Mouse (Mus musculus): ENCODE measurements around the gene Prkce. TPM values are rescaled to one million over a fixed set of nuclear protein-coding genes. Genes with fewer than 3 reads are reported as not detected.
A peak's percentile ranks its signal among the peaks of the same experiment; 100 is the strongest.

Prkce gene
- polyA plus RNA-seq, 1 experiment from 2014 or later, result 5.2 TPM

- peak; percentile 36; the same call in 1 of the 2 replicates for ATAC-seq
- Histone ChIP-seq H3K9ac (ENCODE audit: low read depth, low read length) (no peak overlapping the region), H3K4me3 (ENCODE audit: low read depth, low read length) (no peak overlapping the region), H3K4me1 (replicated peaks; ENCODE audit: control insufficient read depth, insufficient read depth, low read length) (no peaks in the 10 kb centered on the region), H3K9me3 (ENCODE audit: control insufficient read depth) (no peaks in the 10 kb centered on the region), H3K27ac (ENCODE audit: low read depth, low read length) (no peak overlapping the region), H3K36me3 (ENCODE audit: control insufficient read depth, insufficient read depth) (no peaks in the 10 kb centered on the region; the same call in 1 of the 2 replicates), H3K27me3 (replicated peaks; ENCODE audit: control insufficient read depth, insufficient read depth, low read length) (no peaks in the 10 kb centered on the region), H3K4me2 (replicated peaks; ENCODE audit: low read depth) (no peak overlapping the region)
- no peak for TF ChIP-seq CTCF (IDR thresholded peaks at IDR 0.05; ENCODE audit: low read depth)
- WGBS, result 72% methylated on average over 10 of the region's 10 CpGs
Measured at GRCm38 (mm10) chr17:86523843-86524242, 356.3 kb downstream of the Prkce start.

GRCm38 (mm10) chr17:86525075-86525474, 357.5 kb downstream of the Prkce start:
- Histone ChIP-seq H3K36me3 (ENCODE audit: control insufficient read depth, insufficient read depth) (no peaks in the 10 kb centered on the region; the same call in 1 of the 2 replicates), H3K9me3 (ENCODE audit: control insufficient read depth) (no peaks in the 10 kb centered on the region), H3K9ac (ENCODE audit: low read depth, low read length) (no peak overlapping the region), H3K27ac (ENCODE audit: low read depth, low read length) (no peak overlapping the region), H3K4me2 (replicated peaks; ENCODE audit: low read depth) (no peak overlapping the region), H3K4me3 (ENCODE audit: low read depth, low read length) (no peak overlapping the region), H3K4me1 (replicated peaks; ENCODE audit: control insufficient read depth, insufficient read depth, low read length) (no peaks in the 10 kb centered on the region), H3K27me3 (replicated peaks; ENCODE audit: control insufficient read depth, insufficient read depth, low read length) (no peaks in the 10 kb centered on the region)
- WGBS, result 98% methylated on average over 2 of the region's 2 CpGs
- ATAC-seq, result no peak
- TF ChIP-seq CTCF (IDR thresholded peaks at IDR 0.05; ENCODE audit: low read depth), result no peak

DNA sequence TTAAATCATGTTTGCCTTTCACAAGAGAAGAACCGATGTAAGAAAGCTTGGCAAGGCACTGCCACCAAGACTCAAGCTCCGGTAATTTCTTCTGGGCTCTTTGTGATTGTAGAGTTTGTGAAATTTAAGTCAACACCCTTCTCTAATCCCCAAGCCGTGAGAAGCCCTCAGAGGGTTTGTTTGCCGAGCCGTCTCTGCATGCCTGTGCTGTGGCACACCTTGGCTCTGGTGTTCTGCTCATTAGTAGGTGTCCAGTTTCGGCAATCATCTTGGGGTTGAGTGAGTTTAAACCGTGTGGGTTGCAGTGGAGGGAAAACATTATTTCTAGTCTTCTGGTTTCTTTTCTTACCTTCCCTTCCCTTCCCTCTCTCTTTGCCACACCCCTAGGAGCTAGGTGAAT, 358.4 kb downstream of the Prkce start:
- Histone ChIP-seq H3K4me1 (replicated peaks; ENCODE audit: control insufficient read depth, insufficient read depth, low read length) (no peaks in the 10 kb centered on the region), H3K4me2 (replicated peaks; ENCODE audit: low read depth) (no peak overlapping the region), H3K9me3 (ENCODE audit: control insufficient read depth) (no peaks in the 10 kb centered on the region), H3K36me3 (ENCODE audit: control insufficient read depth, insufficient read depth) (no peaks in the 10 kb centered on the region; the same call in 1 of the 2 replicates), H3K9ac (ENCODE audit: low read depth, low read length) (no peak overlapping the region), H3K27me3 (replicated peaks; ENCODE audit: control insufficient read depth, insufficient read depth, low read length) (no peaks in the 10 kb centered on the region), H3K27ac (ENCODE audit: low read depth, low read length) (no peak overlapping the region), H3K4me3 (ENCODE audit: low read depth, low read length) (no peak overlapping the region)
- no peak for ATAC-seq
- TF ChIP-seq CTCF (IDR thresholded peaks at IDR 0.05; ENCODE audit: low read depth), result no peak
- 65% methylated on average over 7 of the region's 7 CpGs for WGBS

DNA sequence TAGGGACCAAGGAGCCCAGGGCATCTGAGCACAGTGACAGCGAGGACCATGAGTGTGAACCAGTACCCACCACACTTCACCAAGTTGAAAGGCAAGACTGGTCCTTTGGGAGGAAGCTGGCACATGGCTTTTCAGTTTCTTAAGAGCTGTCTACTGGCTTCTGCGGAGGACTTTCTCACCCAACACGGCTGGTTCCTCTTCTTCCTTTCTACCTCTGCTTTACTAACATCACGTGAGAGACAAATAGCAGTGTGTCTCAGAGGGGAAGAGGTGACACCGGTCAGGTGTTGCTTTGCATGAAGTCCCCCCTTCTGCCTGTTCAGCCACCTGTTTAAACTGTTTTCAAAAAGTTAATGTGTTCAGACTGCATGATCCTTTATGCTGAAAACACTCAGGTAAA, 359.7 kb downstream of the Prkce start:
- Histone ChIP-seq H3K4me2 (replicated peaks; ENCODE audit: low read depth) (no peak overlapping the region), H3K4me3 (ENCODE audit: low read depth, low read length) (no peak overlapping the region), H3K27me3 (replicated peaks; ENCODE audit: control insufficient read depth, insufficient read depth, low read length) (no peaks in the 10 kb centered on the region), H3K9me3 (ENCODE audit: control insufficient read depth) (no peaks in the 10 kb centered on the region), H3K4me1 (replicated peaks; ENCODE audit: control insufficient read depth, insufficient read depth, low read length) (no peaks in the 10 kb centered on the region), H3K36me3 (ENCODE audit: control insufficient read depth, insufficient read depth) (no peaks in the 10 kb centered on the region; the same call in 1 of the 2 replicates), H3K9ac (ENCODE audit: low read depth, low read length) (no peak overlapping the region), H3K27ac (ENCODE audit: low read depth, low read length) (no peak overlapping the region)
- no peak for TF ChIP-seq CTCF (IDR thresholded peaks at IDR 0.05; ENCODE audit: low read depth)
- ATAC-seq, result no peak
- 95% methylated on average over 5 of the region's 5 CpGs for WGBS

GRCm38 (mm10) chr17:86529003-86529402, 361.4 kb downstream of the Prkce start:
- Histone ChIP-seq H3K9ac (ENCODE audit: low read depth, low read length) (no peak overlapping the region), H3K4me2 (replicated peaks; ENCODE audit: low read depth) (no peak overlapping the region), H3K9me3 (ENCODE audit: control insufficient read depth) (no peaks in the 10 kb centered on the region), H3K27ac (ENCODE audit: low read depth, low read length) (no peak overlapping the region), H3K36me3 (ENCODE audit: control insufficient read depth, insufficient read depth) (no peaks in the 10 kb centered on the region; the same call in 1 of the 2 replicates), H3K27me3 (replicated peaks; ENCODE audit: control insufficient read depth, insufficient read depth, low read length) (no peaks in the 10 kb centered on the region), H3K4me3 (ENCODE audit: low read depth, low read length) (no peak overlapping the region), H3K4me1 (replicated peaks; ENCODE audit: control insufficient read depth, insufficient read depth, low read length) (no peaks in the 10 kb centered on the region)
- no peak for ATAC-seq
- no peak for TF ChIP-seq CTCF (IDR thresholded peaks at IDR 0.05; ENCODE audit: low read depth)
- 73% methylated on average over 10 of the region's 10 CpGs for WGBS

GRCm38 (mm10) chr17:86529411-86529810, 361.8 kb downstream of the Prkce start:
- H3K9me3 ChIP-seq (ENCODE audit: control insufficient read depth), result no peaks in the 10 kb centered on the region
- no peak overlapping the region for H3K4me3 ChIP-seq (ENCODE audit: low read depth, low read length)
- no peaks in the 10 kb centered on the region; the same call in 1 of the 2 replicates for H3K36me3 ChIP-seq (ENCODE audit: control insufficient read depth, insufficient read depth)
- H3K4me2 ChIP-seq (replicated peaks; ENCODE audit: low read depth), result no peak overlapping the region
- H3K27me3 ChIP-seq (replicated peaks; ENCODE audit: control insufficient read depth, insufficient read depth, low read length), result no peaks in the 10 kb centered on the region
- H3K4me1 ChIP-seq (replicated peaks; ENCODE audit: control insufficient read depth, insufficient read depth, low read length), result no peaks in the 10 kb centered on the region
- 43% methylated on average over 4 of the region's 4 CpGs for WGBS
- no peak overlapping the region for H3K9ac ChIP-seq (ENCODE audit: low read depth, low read length)
- no peak for ATAC-seq
- no peak overlapping the region for H3K27ac ChIP-seq (ENCODE audit: low read depth, low read length)
- TF ChIP-seq CTCF (IDR thresholded peaks at IDR 0.05; ENCODE audit: low read depth), result no peak

GRCm38 (mm10) chr17:86531231-86531630, 363.6 kb downstream of the Prkce start:
- Histone ChIP-seq H3K4me2 (replicated peaks; ENCODE audit: low read depth) (no peak overlapping the region), H3K4me3 (ENCODE audit: low read depth, low read length) (no peak overlapping the region), H3K9ac (ENCODE audit: low read depth, low read length) (no peak overlapping the region), H3K9me3 (ENCODE audit: control insufficient read depth) (no peaks in the 10 kb centered on the region), H3K36me3 (ENCODE audit: control insufficient read depth, insufficient read depth) (no peaks in the 10 kb centered on the region), H3K27me3 (replicated peaks; ENCODE audit: control insufficient read depth, insufficient read depth, low read length) (no peaks in the 10 kb centered on the region), H3K27ac (ENCODE audit: low read depth, low read length) (no peak overlapping the region), H3K4me1 (replicated peaks; ENCODE audit: control insufficient read depth, insufficient read depth, low read length) (no peaks in the 10 kb centered on the region)
- no peak for ATAC-seq
- WGBS, result 66% methylated on average over 6 of the region's 6 CpGs
- no peak for TF ChIP-seq CTCF (IDR thresholded peaks at IDR 0.05; ENCODE audit: low read depth)
